In genomic region chr2:73213539-73213870, GRCm38 (mm10) we compare ENCODE assay signal across 8 mouse cellular contexts. TPM values are rescaled to one million over a fixed set of nuclear protein-coding genes. Genes with fewer than 3 reads are reported as not detected.
DNase-seq lines count a peak whose midpoint lies in the region; ATAC-seq and TF ChIP-seq lines count a peak whose summit lies in the region.

No protein-coding gene starts in this region.

- TF ChIP-seq CTCF in gastrocnemius, adult 2 months (IDR thresholded peaks at IDR 0.05) = no peak

- ATAC-seq in CD4-positive, CD25-positive, alpha-beta regulatory T cell, adult 4 months = peak; percentile 9
- ATAC-seq in liver, embryonic 13.5 days (ENCODE audit: low read depth) = no peak

- peak overlapping the region; percentile 88 for H3K9ac ChIP-seq in liver, embryonic 13.5 days

- peak overlapping the region; percentile 92 for H3K27ac ChIP-seq in gastrocnemius, adult 2 months
- H3K27ac ChIP-seq in forebrain, embryonic 10.5 days = peak overlapping the region; percentile 89
- H3K27ac ChIP-seq in liver, embryonic 13.5 days = peak overlapping the region; percentile 76

- H3K4me2 ChIP-seq in liver, embryonic 13.5 days = peak overlapping the region; percentile 97

- H3K4me1 ChIP-seq in forebrain, embryonic 10.5 days = peaks cover 27% of the 10 kb centered on the region
- peaks cover 26% of the 10 kb centered on the region for H3K4me1 ChIP-seq in liver, embryonic 13.5 days (replicated peaks)

- DNase-seq in gastrocnemius, adult 2 months = no peak
- DNase-seq in gastrocnemius, adult 18-20 months (ENCODE audit: low spot score) = no peak
- DNase-seq in forebrain, embryonic 10.5 days (ENCODE audit: extremely low spot score, low spot score) = no peak
- DNase-seq in liver, embryonic 13.5 days = no peak
- no peak for DNase-seq in urinary bladder, postnatal 14 days (ENCODE audit: low spot score)
- no peak for DNase-seq in gastrocnemius, postnatal 14 days
- DNase-seq in right cerebral cortex, postnatal 25 days = no peak

- intact Hi-C loops in gastrocnemius, adult 2 months (cut with DNase I) = no loop called here
- intact Hi-C loops in gastrocnemius, postnatal 14 days (cut with DNase I; ENCODE audit: low total_unique reads) = no loop called here

- 18% methylated on average over 7 of the region's 7 CpGs for WGBS in forebrain, embryonic 10.5 days
- 13% methylated on average over 7 of the region's 7 CpGs for WGBS in liver, embryonic 13.5 days (ENCODE audit: insufficient replicate concordance)

- H3K9me3 ChIP-seq in forebrain, embryonic 10.5 days = no peaks in the 10 kb centered on the region
- H3K9me3 ChIP-seq in liver, embryonic 13.5 days (replicated peaks) = no peaks in the 10 kb centered on the region

- H3K36me3 ChIP-seq in forebrain, embryonic 10.5 days (replicated peaks) = peaks cover 39% of the 10 kb centered on the region
- H3K36me3 ChIP-seq in liver, embryonic 13.5 days = peaks cover 18% of the 10 kb centered on the region

- peaks cover 10% of the 10 kb centered on the region; the same call in 1 of the 2 replicates for H3K27me3 ChIP-seq in forebrain, embryonic 10.5 days (ENCODE audit: poor library complexity, severe bottlenecking)
- no peaks in the 10 kb centered on the region for H3K27me3 ChIP-seq in liver, embryonic 13.5 days

- peak overlapping the region; percentile 89 for H3K4me3 ChIP-seq in gastrocnemius, adult 2 months
- peak overlapping the region; percentile 73 for H3K4me3 ChIP-seq in forebrain, embryonic 10.5 days
- peak overlapping the region; percentile 87 for H3K4me3 ChIP-seq in liver, embryonic 13.5 days (replicated peaks)

RNA-seq across cellular contexts. Expression of gene Ola1, which starts 5.2 kb away (rescaled TPM):
- total RNA-seq in gastrocnemius, adult 2 months (2021) = 10 to 100 TPM; 49.3 to 58.1 TPM
- 10 to 100 TPM; 52.3 to 53.2 TPM for total RNA-seq in gastrocnemius, adult 18-20 months (2021)
- polyA plus RNA-seq in CD4-positive, CD25-positive, alpha-beta regulatory T cell, adult 4 months (2017; shearing (Covaris generic)) = 10 to 100 TPM; 77.4 to 77.6 TPM
- polyA plus RNA-seq in forebrain, embryonic 10.5 days (2016; fragmentation: Nextera tagmentation; extraction: Ambion mirVana) = 111 and 112 TPM in 2 replicates
- 67.1 and 82.1 TPM in 2 replicates for polyA plus RNA-seq in liver, embryonic 13.5 days (2015; fragmentation: Nextera tagmentation; extraction: Ambion mirVana)
- total RNA-seq in gastrocnemius, postnatal 14 days (2021) = 10 to 100 TPM; 97.2 to 98.5 TPM

RNA-seq across cellular contexts. Expression of gene Sp9, which starts 58.2 kb away (rescaled TPM):
- not detected for total RNA-seq in gastrocnemius, adult 2 months (2021)
- not detected for total RNA-seq in gastrocnemius, adult 18-20 months (2021)
- polyA plus RNA-seq in CD4-positive, CD25-positive, alpha-beta regulatory T cell, adult 4 months (2017; shearing (Covaris generic)) = not detected
- 0.94 and 1.1 TPM in 2 replicates for polyA plus RNA-seq in forebrain, embryonic 10.5 days (2016; fragmentation: Nextera tagmentation; extraction: Ambion mirVana)
- polyA plus RNA-seq in liver, embryonic 13.5 days (2015; fragmentation: Nextera tagmentation; extraction: Ambion mirVana) = not detected in 2 replicates
- total RNA-seq in gastrocnemius, postnatal 14 days (2021) = not detected
